Mouse (Mus musculus) embryonic fibroblast, embryonic 13.5 days (primary cell): ENCODE data around the gene Icmt.

Source experiments
- CTCF ChIP-seq: IDR thresholded peaks from 2 replicates; pipeline ENCODE4 v1.5.1; 2011; ENCODE audit warnings: mild to moderate bottlenecking, control low read depth, low read length, moderate library complexity, borderline replicate concordance; ENCODE audit not compliant: insufficient read depth
- POLR2A ChIP-seq: IDR thresholded peaks from 2 replicates; pipeline ENCODE4 v1.6.1; 2011; ENCODE audit warnings: low read depth, mild to moderate bottlenecking, control low read depth, low read length, moderate library complexity

- TF ChIP-seq POLR2A: no peak
- no peak for TF ChIP-seq CTCF
Measured at GRCm38 (mm10) chr4:152257070-152257469, 40.0 kb upstream of the Icmt start.
